ENCODE assay signal across 19 mouse cellular contexts in genomic region chr3:96540740-96541139, GRCm38 (mm10). TPM values are rescaled to one million over a fixed set of nuclear protein-coding genes. Genes with fewer than 3 reads are reported as not detected.
"Had no signal": no experiment of that assay in that cellular context is flagged by ENCODE, and none has a peak within 500 bp of the region (broad histone marks: within the 10 kb centered on the region; RNA-seq: fewer than 3 reads in every experiment).

No protein-coding gene starts in this region.

- H3K27ac ChIP-seq: neural tube, embryonic 12.5 days; neural tube, embryonic 15.5 days; stomach, embryonic 15.5 days; stomach, postnatal 0 days had no signal

- DNase-seq: right cerebral cortex, adult 18-20 months; right cerebral cortex, postnatal 14 days; right cerebral cortex, postnatal 25 days; right cerebral cortex, postnatal 4 days; spleen, adult 18-20 months; thymus, adult 18-20 months; thymus, adult 2 months; thymus, postnatal 14 days; thymus, postnatal 25 days; thymus, postnatal 36 days; thymus, postnatal 4 days had no signal

- H3K9ac ChIP-seq: neural tube, embryonic 12.5 days; neural tube, embryonic 15.5 days; stomach, embryonic 15.5 days had no signal

- H3K4me2 ChIP-seq: neural tube, embryonic 12.5 days; neural tube, embryonic 15.5 days; stomach, embryonic 15.5 days had no signal

- H3K27me3 ChIP-seq: neural tube, embryonic 12.5 days; neural tube, embryonic 15.5 days; stomach, embryonic 15.5 days had no signal

- H3K36me3 ChIP-seq: neural tube, embryonic 12.5 days; neural tube, embryonic 15.5 days; stomach, embryonic 15.5 days had no signal

- H3K4me1 ChIP-seq: neural tube, embryonic 12.5 days; stomach, embryonic 15.5 days had no signal

- H3K9me3 ChIP-seq: neural tube, embryonic 12.5 days; neural tube, embryonic 15.5 days; stomach, embryonic 15.5 days had no signal

- H3K4me3 ChIP-seq: neural tube, embryonic 12.5 days; neural tube, embryonic 15.5 days; stomach, embryonic 15.5 days had no signal

RNA-seq across cellular contexts. Expression of gene Hfe2, which starts 15.8 kb away (rescaled TPM):
- total RNA-seq: neutrophil, adult 5-6 weeks had no signal
- polyA plus RNA-seq: small intestine, adult 2 months had no signal

RNA-seq across cellular contexts. Expression of gene Gm16253, which starts 36.0 kb away (rescaled TPM):
- total RNA-seq: neutrophil, adult 5-6 weeks had no signal
- polyA plus RNA-seq: small intestine, adult 2 months; testis, adult 2 months; thymus, adult 2 months; urinary bladder, adult 2 months had no signal

RNA-seq across cellular contexts. Expression of gene Ankrd34a, which starts 55.7 kb away (rescaled TPM):
- total RNA-seq: neutrophil, adult 5-6 weeks had no signal
